Mouse (Mus musculus) cerebellum, adult 2 months (tissue): ENCODE results near the gene Tmem127. TPM values are rescaled to one million over a fixed set of nuclear protein-coding genes. Genes with fewer than 3 reads are reported as not detected.

ENCODE experiments used
- DNase-seq, 2 experiments: peaks; one replicate each; pipeline ENCODE4 v3.0.0; 2021
- H3K27ac ChIP-seq: fragments of 200-500 bp; 2 replicates; pipeline ENCODE4 v1.5.1; 2012; ENCODE audit warnings: low read length, control low read depth, inconsistent platforms; ENCODE audit not compliant: insufficient read depth
- H3K27me3 ChIP-seq: fragments of 200-500 bp; 2 replicates; pipeline ENCODE4 v1.6.1; 2012; ENCODE audit warnings: inconsistent platforms, mild to moderate bottlenecking, low read length, moderate library complexity; ENCODE audit not compliant: control insufficient read depth, insufficient read depth
- H3K4me1 ChIP-seq: fragments of 200-500 bp; 2 replicates; pipeline ENCODE4 v1.6.1; 2011; ENCODE audit warnings: low read length; ENCODE audit not compliant: control insufficient read depth, insufficient read depth
- H3K4me3 ChIP-seq: fragments of 200-500 bp; replicated peaks from 2 replicates; pipeline ENCODE3; 2011; ENCODE audit warnings: mild to moderate bottlenecking, low read depth, low read length, control low read depth; ENCODE audit not compliant: insufficient read depth
- CTCF ChIP-seq: fragments of 200-500 bp; IDR thresholded peaks from 2 replicates; pipeline ENCODE4 v1.5.1; 2011; ENCODE audit warnings: low read depth, mild to moderate bottlenecking, control low read depth, low read length, moderate library complexity, borderline replicate concordance; ENCODE audit not compliant: insufficient read depth
- POLR2A ChIP-seq: fragments of 200-500 bp; IDR thresholded peaks from 2 replicates; pipeline ENCODE4 v1.6.1; 2011; ENCODE audit warnings: low read length, control low read depth, borderline replicate concordance; ENCODE audit not compliant: insufficient read depth
- WGBS: fragments of 180-500 bp; shearing (Covaris S2); methylation state at CpG from one replicate; pipeline ENCODE4 v1.1.7; 2018; 5-methylcytosine and 5-hydroxymethylcytosine counted together
- polyA plus RNA-seq: library from polyadenylated mRNA; depleted of rRNA; stranded (reverse); fragments of >200 nt; gene quantifications from 2 replicates; pipeline ENCODE4 v1.2.3, GENCODE M21; 2012

Gene Tmem127
- polyA plus RNA-seq, 1 experiment: 80.3 TPM

DNA sequence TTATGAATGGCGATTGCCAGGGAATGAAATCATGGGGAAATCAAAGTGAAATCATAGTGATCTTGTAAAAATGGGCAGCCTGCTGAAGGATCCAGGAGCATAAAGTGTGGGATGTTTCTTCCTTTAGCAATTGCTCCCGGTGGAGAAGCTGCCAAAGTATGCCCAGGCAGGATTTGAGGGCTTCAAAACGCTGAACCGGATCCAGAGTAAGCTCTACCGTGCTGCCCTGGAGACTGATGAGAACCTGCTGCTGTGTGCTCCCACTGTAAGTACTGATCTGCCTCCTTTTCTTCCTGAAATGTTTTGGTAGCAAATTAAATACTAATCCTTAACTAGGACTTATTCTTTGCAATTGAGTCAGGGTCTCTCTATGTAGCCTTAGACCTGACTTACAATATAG lies 30.0 kb upstream of the Tmem127 start:
- WGBS: 95% methylated on average over 5 of the region's 5 CpGs
- no peak overlapping the region for H3K27ac ChIP-seq
- H3K27me3 ChIP-seq: no peaks in the 10 kb centered on the region
- DNase-seq: no peak
- H3K4me3 ChIP-seq: no peak overlapping the region
- no peak for TF ChIP-seq POLR2A
- no peak for TF ChIP-seq CTCF
- no peaks in the 10 kb centered on the region for H3K4me1 ChIP-seq

DNA sequence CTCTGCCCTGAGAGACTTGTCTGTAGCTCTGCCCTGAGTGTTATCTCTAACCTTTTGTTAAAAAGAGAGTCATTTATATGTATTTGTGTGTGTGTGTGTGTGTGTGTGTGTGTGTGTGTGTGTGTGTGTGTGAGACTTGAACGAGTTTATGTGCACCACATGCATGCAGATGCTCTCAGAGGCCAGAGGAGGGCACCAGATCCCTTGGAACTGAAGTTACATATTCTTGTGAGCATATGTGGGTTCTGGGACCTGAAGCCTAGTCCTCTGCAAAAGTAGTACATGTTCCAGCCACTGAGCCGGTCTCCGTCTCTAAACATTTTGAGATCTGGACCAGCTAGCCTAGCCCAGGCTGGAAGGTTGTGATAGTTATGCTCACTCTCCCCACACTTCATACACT lies 22.4 kb upstream of the Tmem127 start:
- Histone ChIP-seq H3K4me3 (no peak overlapping the region), H3K27me3 (no peaks in the 10 kb centered on the region), H3K4me1 (no peaks in the 10 kb centered on the region), H3K27ac (no peak overlapping the region)
- TF ChIP-seq POLR2A: no peak
- no peak for TF ChIP-seq CTCF
- WGBS: 97% methylated on average over 3 of the region's 3 CpGs
- no peak for DNase-seq

DNA sequence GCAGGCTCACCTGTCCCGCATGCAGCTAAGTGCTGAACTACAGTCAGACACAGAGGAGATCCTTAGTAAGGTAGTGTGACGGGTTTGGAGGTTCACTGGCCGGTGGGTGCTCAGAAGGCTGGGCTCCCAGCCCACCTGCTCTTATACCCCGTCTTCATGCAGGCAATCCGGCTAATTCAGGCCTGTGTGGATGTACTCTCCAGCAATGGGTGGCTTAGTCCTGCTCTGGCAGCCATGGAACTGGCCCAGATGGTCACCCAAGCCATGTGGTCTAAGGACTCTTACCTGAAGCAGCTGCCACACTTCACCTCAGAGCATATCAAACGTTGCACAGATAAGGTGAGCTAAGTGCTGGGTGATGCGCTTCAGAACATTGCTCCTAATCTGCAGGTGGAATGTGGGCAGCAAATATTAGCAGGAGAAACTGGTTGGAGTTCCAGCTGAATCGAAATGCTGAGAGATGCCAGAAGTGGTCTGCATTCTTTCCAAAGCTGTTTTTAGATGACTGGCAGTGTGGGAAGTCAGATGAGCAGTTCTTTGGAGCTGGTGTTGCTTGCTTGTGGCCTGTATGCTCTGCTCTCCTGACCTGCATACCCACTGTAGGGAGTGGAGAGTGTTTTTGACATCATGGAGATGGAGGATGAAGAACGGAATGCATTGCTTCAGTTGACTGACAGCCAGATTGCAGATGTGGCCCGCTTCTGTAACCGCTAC lies 9.7 kb upstream of the Tmem127 start:
- 92% methylated on average over 11 of the region's 11 CpGs for WGBS
- Histone ChIP-seq H3K4me3 (no peak overlapping the region), H3K27me3 (no peaks in the 10 kb centered on the region), H3K4me1 (no peaks in the 10 kb centered on the region), H3K27ac (no peak overlapping the region)
- DNase-seq: no peak
- no peak for TF ChIP-seq CTCF
- TF ChIP-seq POLR2A: no peak

DNA sequence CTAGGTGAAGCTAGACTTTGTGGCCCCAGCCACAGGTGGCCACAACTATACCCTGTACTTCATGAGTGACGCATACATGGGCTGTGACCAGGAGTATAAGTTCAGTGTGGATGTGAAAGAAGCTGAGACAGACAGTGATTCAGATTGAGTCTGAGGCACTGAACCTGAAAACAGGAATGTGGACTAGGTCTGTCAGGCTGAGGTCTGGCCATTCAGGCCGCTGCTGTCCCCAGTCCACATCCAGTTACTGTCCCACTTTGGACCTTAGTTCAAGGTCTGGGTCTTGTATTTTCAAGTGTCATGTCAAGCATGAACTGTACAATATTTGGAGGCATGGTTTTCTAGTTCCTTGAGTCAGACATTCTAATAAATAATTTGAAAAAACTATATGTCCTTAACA lies 7.6 kb upstream of the Tmem127 start:
- H3K27me3 ChIP-seq: no peaks in the 10 kb centered on the region
- H3K4me3 ChIP-seq: no peak overlapping the region
- no peak overlapping the region for H3K27ac ChIP-seq
- TF ChIP-seq POLR2A: no peak
- TF ChIP-seq CTCF: no peak
- no peaks in the 10 kb centered on the region for H3K4me1 ChIP-seq
- 95% methylated on average over 2 of the region's 2 CpGs for WGBS
- no peak for DNase-seq

DNA sequence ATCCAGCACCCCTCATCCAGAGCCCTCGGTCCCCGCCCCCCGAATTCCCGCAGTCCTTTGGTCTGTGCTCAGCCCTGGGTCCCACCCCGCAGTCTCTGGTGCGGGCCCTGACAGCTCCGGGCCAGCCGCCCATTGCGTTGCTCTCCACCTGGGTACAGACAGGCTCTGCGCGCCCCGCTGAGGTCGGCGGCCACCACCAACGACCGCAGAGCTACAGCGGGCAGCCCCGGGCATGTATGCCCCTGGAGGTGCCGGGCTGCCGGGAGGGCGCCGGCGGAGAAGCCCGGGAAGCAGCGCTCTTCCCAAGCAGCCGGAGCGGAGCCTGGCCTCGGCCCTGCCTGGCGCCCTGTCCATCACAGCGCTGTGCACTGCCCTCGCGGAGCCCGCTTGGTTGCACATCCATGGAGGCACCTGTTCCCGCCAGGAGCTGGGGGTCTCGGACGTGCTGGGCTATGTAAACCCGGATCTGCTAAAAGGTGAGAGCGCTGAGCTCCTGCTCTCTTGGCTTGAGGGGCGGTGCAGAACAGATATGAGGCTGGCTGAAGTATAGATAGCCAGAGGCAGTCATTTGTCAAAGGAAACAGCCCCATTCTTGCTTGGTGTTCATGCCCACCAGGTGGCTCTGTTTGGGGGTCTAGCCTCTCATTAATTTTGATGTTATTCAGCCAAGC lies 761 bp downstream of the Tmem127 start:
- peaks cover 7% of the 10 kb centered on the region; the same call in 1 of the 2 replicates for H3K4me1 ChIP-seq
- no peaks in the 10 kb centered on the region for H3K27me3 ChIP-seq
- DNase-seq: peak; percentile 64 to 66
- TF ChIP-seq CTCF (no peak), POLR2A (no peak)
- H3K27ac ChIP-seq: peak overlapping the region; percentile 68
- H3K4me3 ChIP-seq: peak overlapping the region; percentile 88
- WGBS: under 1% methylated on average over 39 of the region's 39 CpGs

DNA sequence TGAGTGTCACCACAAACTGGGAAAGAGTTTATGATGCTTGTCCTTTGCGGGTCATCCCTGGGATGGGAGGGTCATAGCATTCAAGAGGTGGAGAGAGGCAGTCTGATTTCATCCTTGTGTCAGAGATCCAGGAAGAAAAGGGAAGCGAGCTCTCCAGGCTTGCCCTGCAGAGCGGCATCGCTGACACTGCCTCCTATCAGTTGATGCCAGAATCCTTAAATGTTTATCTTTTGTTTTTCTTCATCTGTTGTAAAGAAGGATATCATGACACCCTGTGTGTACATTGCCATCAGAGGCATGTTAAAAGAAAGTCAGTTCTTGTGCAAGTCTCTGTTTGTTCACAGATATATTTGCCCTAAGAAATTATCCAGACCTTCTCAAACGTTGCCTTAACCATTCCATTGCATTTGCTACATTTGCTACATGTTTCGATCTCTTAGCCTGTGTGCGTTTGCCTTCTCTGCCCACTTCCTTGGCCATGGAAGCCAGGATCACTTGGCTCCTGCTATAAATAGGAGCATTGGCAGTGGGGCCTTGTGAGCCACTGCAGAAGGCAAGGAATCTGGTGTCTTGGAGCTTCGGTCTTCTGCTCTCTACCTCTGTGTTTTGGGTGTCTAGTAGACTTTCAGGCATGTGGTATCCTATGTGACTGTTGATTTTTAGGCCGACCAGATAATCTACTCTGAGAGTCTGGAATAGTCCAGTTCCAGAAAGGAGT lies 2.7 kb downstream of the Tmem127 start:
- no peak for TF ChIP-seq POLR2A
- TF ChIP-seq CTCF: no peak
- 60% methylated on average over 9 of the region's 9 CpGs for WGBS
- Histone ChIP-seq H3K27me3 (no peaks in the 10 kb centered on the region), H3K27ac (no peak overlapping the region), H3K4me1 (peaks cover 7% of the 10 kb centered on the region; the same call in 1 of the 2 replicates), H3K4me3 (no peak overlapping the region)
- DNase-seq: no peak

DNA sequence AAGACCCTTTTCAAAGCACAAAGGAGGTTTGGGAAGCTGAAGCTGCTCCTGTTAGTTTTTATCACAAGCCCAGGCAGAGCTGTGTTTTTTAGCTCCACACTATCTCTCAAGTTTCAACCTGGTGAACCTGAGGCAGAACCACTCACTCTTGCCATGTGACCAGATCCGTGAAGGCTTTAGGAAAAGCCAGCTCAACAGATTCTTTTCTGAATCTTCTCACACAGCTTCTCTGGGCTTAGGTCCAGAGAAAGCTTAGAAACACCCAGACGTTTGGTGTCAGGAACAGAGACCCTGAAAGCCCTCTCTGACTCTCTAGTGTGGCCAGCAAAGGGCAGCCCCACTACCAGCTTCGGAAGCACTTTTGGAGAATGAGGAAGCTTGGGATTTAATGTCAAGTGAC lies 3.7 kb downstream of the Tmem127 start:
- Histone ChIP-seq H3K4me1 (peaks cover 4% of the 10 kb centered on the region; the same call in 1 of the 2 replicates), H3K27ac (no peak overlapping the region), H3K27me3 (no peaks in the 10 kb centered on the region), H3K4me3 (no peak overlapping the region)
- TF ChIP-seq CTCF (no peak), POLR2A (no peak)
- WGBS: 51% methylated on average over 3 of the region's 3 CpGs
- no peak for DNase-seq
